Mouse (Mus musculus) neural tube, embryonic 10.5 days (tissue): Measurements from ENCODE around the gene Trafd1.

Source experiments
- DNase-seq: peaks from one replicate; pipeline ENCODE4 v3.0.0-alpha.2; 2017; ENCODE audit warnings: low spot score; ENCODE audit errors: extremely low spot score

The Trafd1 gene

GRCm38 (mm10) chr5:121385461-121386119, at the start of gene Trafd1:
TSS of gene Trafd1 (minus strand) at chr5:121385632.
- DNase-seq, result peak; percentile 92

GRCm38 (mm10) chr5:121428954-121429353, 43.5 kb upstream of the Trafd1 start:
- no peak for DNase-seq

- DNase-seq, result no peak
Measured at GRCm38 (mm10) chr5:121423297-121423696, 37.9 kb upstream of the Trafd1 start.

- DNase-seq, result no peak
Measured at GRCm38 (mm10) chr5:121422787-121423186, 37.4 kb upstream of the Trafd1 start.

- no peak for DNase-seq
Measured at GRCm38 (mm10) chr5:121420721-121421120, 35.3 kb upstream of the Trafd1 start.

- DNase-seq, result no peak
Measured at GRCm38 (mm10) chr5:121410975-121411374, 25.5 kb upstream of the Trafd1 start.

- DNase-seq, result no peak
Measured at GRCm38 (mm10) chr5:121407856-121408255, 22.4 kb upstream of the Trafd1 start.

GRCm38 (mm10) chr5:121400849-121401248, 15.4 kb upstream of the Trafd1 start:
- DNase-seq, result no peak

- DNase-seq, result no peak
Measured at GRCm38 (mm10) chr5:121400064-121400463, 14.6 kb upstream of the Trafd1 start.

- no peak for DNase-seq
Measured at GRCm38 (mm10) chr5:121399540-121399939, 14.1 kb upstream of the Trafd1 start.

- no peak for DNase-seq
Measured at GRCm38 (mm10) chr5:121398965-121399462, 13.6 kb upstream of the Trafd1 start.

GRCm38 (mm10) chr5:121398146-121398964, 12.9 kb upstream of the Trafd1 start:
- no peak for DNase-seq

- peak; percentile 94 for DNase-seq
Measured at GRCm38 (mm10) chr5:121397187-121398145, 12.0 kb upstream of the Trafd1 start, which contains the start of gene Naa25. TSS of gene Naa25 (plus strand) at chr5:121397936.

- no peak for DNase-seq
Measured at GRCm38 (mm10) chr5:121395621-121396020, 10.2 kb upstream of the Trafd1 start.

GRCm38 (mm10) chr5:121393402-121393801, 8.0 kb upstream of the Trafd1 start:
- no peak for DNase-seq

GRCm38 (mm10) chr5:121392667-121393380, 7.4 kb upstream of the Trafd1 start:
- no peak for DNase-seq

GRCm38 (mm10) chr5:121389691-121390090, 4.3 kb upstream of the Trafd1 start:
- DNase-seq, result no peak

- DNase-seq, result no peak
Measured at GRCm38 (mm10) chr5:121389106-121389505, 3.7 kb upstream of the Trafd1 start.

GRCm38 (mm10) chr5:121387126-121387525, 1.7 kb upstream of the Trafd1 start:
- no peak for DNase-seq

- no peak for DNase-seq
Measured at GRCm38 (mm10) chr5:121386120-121386909, 883 bp upstream of the Trafd1 start.
